Mouse (Mus musculus): ENCODE measurements around the gene 9930022D16Rik.

The 9930022D16Rik gene

GRCm38 (mm10) chr11:109458165-109458564 lies 44.4 kb downstream of the 9930022D16Rik start:
- no peak for DNase-seq

DNA sequence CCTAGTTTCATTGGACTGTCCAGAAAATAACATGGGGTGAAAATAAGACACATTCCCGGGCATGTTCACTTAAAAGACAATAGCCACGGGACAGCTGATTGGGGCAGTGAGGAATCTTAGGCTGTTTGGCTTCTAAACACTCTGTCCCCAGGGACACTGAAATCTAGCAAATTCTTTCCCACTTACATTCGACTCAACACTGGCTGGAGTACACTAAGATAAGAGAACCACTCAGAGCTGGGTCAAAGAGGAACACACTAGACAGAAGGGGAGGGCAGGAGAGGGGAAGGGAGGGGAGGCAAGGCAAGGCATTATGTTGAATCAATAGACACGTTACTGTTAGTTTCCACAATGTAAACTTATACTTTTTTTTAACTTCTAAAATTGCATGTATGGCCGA lies 46.9 kb downstream of the 9930022D16Rik start:
- no peak for DNase-seq

DNA sequence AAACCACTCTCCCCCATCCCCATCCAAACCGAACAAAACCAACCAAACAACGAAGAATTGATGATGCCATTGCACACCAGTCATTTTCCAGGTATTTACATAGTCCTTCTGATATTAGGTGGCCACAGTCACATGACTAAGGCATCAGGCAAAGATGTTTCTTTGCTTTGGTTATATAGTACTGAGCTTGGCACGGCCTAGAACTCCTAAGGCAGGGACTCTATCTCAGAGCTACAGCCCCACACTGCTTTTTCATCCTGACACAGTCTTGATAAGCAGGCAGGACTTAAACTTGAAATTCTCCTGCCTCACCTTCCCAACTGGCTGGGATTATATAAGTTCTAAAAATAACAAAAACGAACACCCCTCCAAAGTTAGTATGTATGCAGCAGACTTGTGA lies 51.4 kb downstream of the 9930022D16Rik start:
- no peak for DNase-seq

DNA sequence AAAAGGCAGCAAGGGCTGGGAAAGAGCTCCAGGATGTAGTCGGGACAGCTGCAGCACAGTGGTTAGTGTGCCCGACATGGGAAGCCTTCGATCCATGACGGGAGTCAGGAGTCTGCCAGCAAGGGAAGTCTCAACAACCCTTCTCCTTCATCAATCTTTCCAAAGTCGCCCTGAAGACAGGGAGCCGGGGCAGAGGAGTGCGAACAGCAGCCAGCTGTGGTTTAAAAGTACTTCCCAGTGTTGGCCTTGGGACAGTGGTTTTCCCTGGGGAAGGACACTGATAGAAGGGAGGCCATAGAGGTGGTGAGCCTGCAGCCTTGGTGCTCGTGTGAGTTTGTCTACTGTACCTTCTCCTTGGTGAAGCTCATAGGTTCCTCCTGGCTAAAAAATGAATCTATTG lies 53.3 kb downstream of the 9930022D16Rik start:
- DNase-seq: no peak

DNA sequence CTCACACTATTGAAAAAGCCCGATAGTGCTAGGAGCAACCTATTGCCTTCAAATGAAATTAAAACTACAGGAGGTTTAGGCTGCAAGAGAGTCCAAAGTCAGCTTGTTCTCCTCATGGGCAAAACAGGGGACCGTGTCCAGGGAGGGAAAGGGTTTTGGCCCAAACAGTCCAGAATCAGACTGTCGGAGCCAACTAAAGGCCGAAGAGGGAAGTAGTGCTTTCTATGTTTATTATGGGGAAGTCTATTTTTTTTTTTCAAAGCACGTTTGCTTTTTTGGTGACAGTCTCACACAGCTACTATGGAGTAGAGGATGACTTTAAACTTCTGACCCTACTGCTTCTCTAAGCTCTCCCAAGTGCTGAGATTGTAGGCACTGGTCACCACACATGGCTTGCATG lies 54.4 kb downstream of the 9930022D16Rik start:
- no peak for DNase-seq

All from thymus, adult 18-20 months (tissue).